Mouse (Mus musculus) erythroblast, embryonic 14.5 days (primary cell): ENCODE data around the gene Rln3. TPM values are rescaled to one million over a fixed set of nuclear protein-coding genes. Genes with fewer than 3 reads are reported as not detected.
A peak's percentile ranks its signal among the peaks of the same experiment; 100 is the strongest.

Source experiments
- H3K27me3 ChIP-seq: 2 replicates; pipeline ENCODE4 v1.6.1; 2012; ENCODE audit warnings: inconsistent platforms; ENCODE audit not compliant: control insufficient read depth
- H3K36me3 ChIP-seq: 2 replicates; pipeline ENCODE4 v1.6.1; 2012; ENCODE audit warnings: mild to moderate bottlenecking, inconsistent platforms; ENCODE audit not compliant: control insufficient read depth
- H3K4me1 ChIP-seq: 2 replicates; pipeline ENCODE4 v1.6.1; 2012; ENCODE audit warnings: inconsistent platforms; ENCODE audit not compliant: control insufficient read depth
- H3K4me3 ChIP-seq: replicated peaks from 2 replicates; pipeline ENCODE3; 2012; ENCODE audit warnings: moderate library complexity, mild to moderate bottlenecking, inconsistent platforms
- H3K9me3 ChIP-seq: 2 replicates; pipeline ENCODE4 v1.6.1; 2012; ENCODE audit warnings: low read length, inconsistent platforms, mixed read lengths; ENCODE audit not compliant: control insufficient read depth
- GATA1 ChIP-seq: IDR thresholded peaks from 2 replicates; pipeline ENCODE4 v1.6.1; 2012; ENCODE audit warnings: low read length, inconsistent platforms, mixed read lengths
- TAL1 ChIP-seq: IDR thresholded peaks from 3 replicates; pipeline ENCODE4 v1.6.1; 2012; ENCODE audit warnings: low read length, inconsistent platforms, mixed read lengths
- polyA plus RNA-seq: library from polyadenylated mRNA; stranded (reverse); fragments of >175 nt; gene quantifications from 2 replicates; pipeline ENCODE4 v1.2.3, GENCODE M21; 2012

The Rln3 gene
- polyA plus RNA-seq, 1 experiment: not detected

DNA sequence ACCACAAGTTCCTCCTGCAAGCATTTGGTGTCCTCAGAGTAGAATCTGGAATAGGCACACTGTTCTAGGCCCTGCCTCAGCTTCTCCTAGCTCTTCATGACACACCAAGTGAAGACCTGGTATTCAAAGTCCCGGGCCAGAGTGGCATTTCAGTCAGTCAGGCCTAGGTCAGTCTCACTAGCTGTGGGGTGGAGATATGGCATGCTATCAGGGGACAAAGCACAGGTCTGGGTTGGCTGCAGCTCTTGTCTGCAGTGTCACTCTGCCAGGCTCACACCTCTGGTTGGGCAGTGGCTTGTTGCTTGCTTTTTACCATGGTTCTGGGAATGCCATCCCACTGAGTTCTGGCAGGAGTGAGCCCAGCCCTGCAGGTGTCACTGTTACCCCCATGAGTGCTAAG is 31.6 kb upstream of the Rln3 start:
- Histone ChIP-seq H3K27me3 (no peaks in the 10 kb centered on the region), H3K9me3 (no peaks in the 10 kb centered on the region), H3K36me3 (peaks cover 56% of the 10 kb centered on the region), H3K4me3 (no peak overlapping the region), H3K4me1 (peaks cover 9% of the 10 kb centered on the region)
- TF ChIP-seq GATA1 (no peak), TAL1 (no peak)

DNA sequence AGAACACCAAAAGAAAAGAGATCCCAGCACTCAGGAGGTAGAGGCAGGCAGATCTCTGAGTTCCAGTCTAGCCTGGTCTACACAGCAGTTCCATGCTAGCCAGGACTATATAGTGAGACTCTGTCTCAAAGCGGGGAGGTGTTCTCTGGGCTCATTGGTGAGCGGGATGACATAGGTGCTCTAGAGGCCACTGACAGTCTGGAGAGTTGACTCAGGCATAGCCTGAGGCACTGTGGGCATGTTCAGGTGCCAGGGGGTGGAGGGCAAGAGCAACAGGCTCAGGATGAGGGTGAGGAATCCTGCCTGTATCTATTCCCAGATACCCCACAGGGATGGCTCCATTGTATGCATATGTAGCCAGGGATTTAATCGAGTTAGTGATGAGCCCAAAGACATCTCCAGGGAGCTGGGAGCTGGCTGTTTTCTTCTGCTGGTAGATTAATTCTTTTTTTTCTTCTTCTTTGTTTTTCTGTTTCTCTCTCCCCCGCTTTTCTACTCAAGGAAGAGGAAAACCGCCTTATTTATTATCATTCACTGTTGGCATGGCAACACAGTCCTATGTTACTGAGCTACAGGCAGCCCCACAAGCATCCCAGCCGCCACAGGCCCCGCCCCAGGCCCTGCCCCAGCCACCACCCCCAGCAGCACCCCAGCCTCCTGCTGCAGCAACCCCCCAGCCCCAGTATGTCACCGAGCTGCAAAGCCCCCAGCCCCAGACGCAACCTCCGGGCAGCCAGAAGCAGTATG is 28.6 kb upstream of the Rln3 start:
- Histone ChIP-seq H3K4me1 (peaks cover 31% of the 10 kb centered on the region), H3K4me3 (no peak overlapping the region), H3K27me3 (no peaks in the 10 kb centered on the region), H3K9me3 (no peaks in the 10 kb centered on the region), H3K36me3 (peaks cover 36% of the 10 kb centered on the region)
- TF ChIP-seq TAL1 (no peak), GATA1 (no peak)

DNA sequence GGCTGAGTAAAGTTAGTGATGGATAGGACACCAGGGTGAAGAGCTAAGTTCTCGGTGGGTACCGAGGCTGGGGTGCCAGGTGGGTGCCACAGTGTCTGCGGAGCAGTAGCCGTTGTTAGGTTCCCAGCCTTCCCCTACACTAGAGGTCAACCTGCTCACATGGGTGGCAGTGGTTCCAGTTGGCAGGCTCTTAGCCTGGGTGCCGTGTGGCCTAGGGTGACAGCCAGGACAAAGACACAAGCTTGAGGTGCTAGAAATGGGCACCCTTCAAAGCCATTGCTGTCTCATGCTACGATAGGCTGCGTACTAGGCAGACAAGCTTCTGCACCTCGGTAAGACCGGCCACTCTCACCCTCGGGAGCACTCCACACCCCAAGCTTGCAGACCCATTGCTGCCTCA is 27.5 kb upstream of the Rln3 start:
- TF ChIP-seq GATA1 (no peak), TAL1 (no peak)
- Histone ChIP-seq H3K27me3 (no peaks in the 10 kb centered on the region), H3K36me3 (peaks cover 33% of the 10 kb centered on the region), H3K4me3 (no peak overlapping the region), H3K9me3 (no peaks in the 10 kb centered on the region), H3K4me1 (peaks cover 42% of the 10 kb centered on the region)

DNA sequence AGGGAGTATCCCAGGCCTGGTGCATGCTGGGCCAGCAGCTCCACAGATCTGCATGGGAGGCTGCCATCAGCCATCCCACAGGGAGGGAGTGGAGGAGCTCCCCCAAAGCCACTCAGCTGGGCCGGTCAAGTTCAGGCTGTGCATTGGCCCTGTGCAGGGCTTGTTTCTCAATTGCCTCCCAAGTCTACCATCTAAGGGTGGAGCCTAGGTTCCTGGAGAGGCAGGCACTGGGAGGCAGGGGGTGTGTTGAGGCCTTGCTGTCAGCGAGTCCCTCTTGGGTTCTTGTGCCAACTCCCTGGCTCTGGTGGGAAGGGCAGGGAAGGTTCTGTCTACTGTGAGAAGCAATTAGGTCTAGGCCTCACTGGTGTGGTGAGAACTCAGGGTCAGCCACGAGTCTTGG is 27.1 kb upstream of the Rln3 start:
- TF ChIP-seq TAL1 (no peak), GATA1 (no peak)
- no peak overlapping the region for H3K4me3 ChIP-seq
- H3K36me3 ChIP-seq: peaks cover 30% of the 10 kb centered on the region
- H3K9me3 ChIP-seq: no peaks in the 10 kb centered on the region
- H3K27me3 ChIP-seq: no peaks in the 10 kb centered on the region
- H3K4me1 ChIP-seq: peaks cover 43% of the 10 kb centered on the region

DNA sequence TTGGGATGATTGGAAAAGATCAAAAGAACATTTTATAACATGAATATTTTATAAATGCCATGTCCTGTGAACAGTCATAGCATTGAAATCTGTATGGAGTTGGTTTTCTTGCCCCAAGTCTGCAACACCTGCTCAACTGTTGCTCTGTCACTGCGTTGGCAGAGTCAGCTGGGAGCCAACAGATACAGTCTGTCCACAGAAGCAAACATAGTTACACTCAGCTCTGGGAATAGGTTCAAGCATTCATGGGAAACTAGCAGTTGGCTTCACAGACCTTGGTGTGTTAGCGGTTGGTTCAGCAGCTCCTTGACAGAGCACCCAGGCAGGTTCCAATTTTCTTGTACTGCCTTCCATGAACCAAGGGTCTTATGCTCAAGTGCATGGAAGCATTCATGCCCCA is 25.9 kb upstream of the Rln3 start:
- peaks cover 21% of the 10 kb centered on the region for H3K36me3 ChIP-seq
- no peak overlapping the region for H3K4me3 ChIP-seq
- peaks cover 46% of the 10 kb centered on the region for H3K4me1 ChIP-seq
- TF ChIP-seq TAL1: no peak
- no peak for TF ChIP-seq GATA1
- H3K27me3 ChIP-seq: no peaks in the 10 kb centered on the region
- H3K9me3 ChIP-seq: no peaks in the 10 kb centered on the region

DNA sequence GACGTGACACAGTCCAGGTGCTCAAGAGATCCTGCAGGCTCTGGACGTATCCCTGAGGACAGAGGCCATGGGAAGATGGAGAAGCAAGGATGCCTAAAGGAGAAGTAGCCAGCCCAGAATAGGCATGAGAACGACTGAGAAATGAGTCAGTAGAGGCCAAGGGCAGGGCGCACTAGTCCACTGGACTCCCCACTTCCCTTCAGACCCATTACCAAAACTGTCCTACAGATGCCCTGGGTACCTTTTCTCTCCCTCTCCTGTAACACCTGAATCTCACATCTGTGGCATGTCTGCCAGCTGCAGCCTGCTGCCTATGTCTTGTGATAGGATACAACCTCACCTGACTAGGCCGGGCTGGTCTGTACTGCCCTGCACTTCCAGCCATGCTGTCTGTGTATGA is 25.4 kb upstream of the Rln3 start:
- no peak overlapping the region for H3K4me3 ChIP-seq
- TF ChIP-seq TAL1 (no peak), GATA1 (no peak)
- H3K27me3 ChIP-seq: no peaks in the 10 kb centered on the region
- peaks cover 50% of the 10 kb centered on the region for H3K4me1 ChIP-seq
- no peaks in the 10 kb centered on the region for H3K9me3 ChIP-seq
- peaks cover 16% of the 10 kb centered on the region for H3K36me3 ChIP-seq

DNA sequence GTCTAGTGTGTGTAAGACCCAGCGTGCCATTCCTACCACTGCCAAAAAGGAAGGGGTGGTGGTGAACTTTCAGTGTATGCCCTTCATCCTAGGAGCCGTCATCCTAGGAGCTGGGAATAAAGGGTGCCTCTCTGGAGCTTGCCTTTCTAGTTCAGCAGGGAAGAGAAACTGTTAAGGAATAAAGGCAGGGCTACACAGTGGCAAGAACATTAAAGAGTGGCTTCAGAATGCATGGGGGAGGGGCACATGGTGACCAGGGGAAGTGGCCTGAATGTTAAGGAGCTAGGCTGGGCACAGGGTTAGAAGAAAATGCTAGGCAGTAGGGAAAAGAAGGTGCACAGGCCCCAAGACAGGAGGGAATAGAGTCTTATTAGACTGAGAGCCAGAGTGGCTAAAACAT is 24.9 kb upstream of the Rln3 start:
- TF ChIP-seq TAL1: no peak
- H3K9me3 ChIP-seq: no peaks in the 10 kb centered on the region
- H3K36me3 ChIP-seq: peaks cover 12% of the 10 kb centered on the region
- no peak overlapping the region for H3K4me3 ChIP-seq
- peaks cover 53% of the 10 kb centered on the region for H3K4me1 ChIP-seq
- no peaks in the 10 kb centered on the region for H3K27me3 ChIP-seq

DNA sequence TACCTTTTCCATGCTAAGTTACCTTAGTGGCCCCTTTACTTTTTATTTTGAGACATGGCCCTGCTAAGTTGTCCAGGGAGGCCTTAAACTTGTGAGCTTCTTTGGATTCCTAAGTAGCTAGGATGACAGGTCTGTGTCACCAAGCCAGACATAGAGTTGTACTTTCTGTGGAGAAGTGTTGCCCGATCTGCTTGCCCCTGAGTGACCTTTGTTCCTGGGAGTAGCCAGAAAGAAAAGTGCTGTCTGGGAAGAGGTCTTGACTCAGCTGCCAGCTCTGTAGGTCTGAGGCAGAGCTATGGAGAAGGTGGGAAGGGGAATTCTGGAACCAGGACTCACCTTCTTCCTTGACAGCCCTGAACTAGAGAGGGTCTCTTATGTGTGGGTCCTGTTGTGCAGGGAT is 24.4 kb upstream of the Rln3 start:
- no peak overlapping the region for H3K4me3 ChIP-seq
- TF ChIP-seq TAL1 (no peak), GATA1 (no peak)
- H3K4me1 ChIP-seq: peaks cover 53% of the 10 kb centered on the region

DNA sequence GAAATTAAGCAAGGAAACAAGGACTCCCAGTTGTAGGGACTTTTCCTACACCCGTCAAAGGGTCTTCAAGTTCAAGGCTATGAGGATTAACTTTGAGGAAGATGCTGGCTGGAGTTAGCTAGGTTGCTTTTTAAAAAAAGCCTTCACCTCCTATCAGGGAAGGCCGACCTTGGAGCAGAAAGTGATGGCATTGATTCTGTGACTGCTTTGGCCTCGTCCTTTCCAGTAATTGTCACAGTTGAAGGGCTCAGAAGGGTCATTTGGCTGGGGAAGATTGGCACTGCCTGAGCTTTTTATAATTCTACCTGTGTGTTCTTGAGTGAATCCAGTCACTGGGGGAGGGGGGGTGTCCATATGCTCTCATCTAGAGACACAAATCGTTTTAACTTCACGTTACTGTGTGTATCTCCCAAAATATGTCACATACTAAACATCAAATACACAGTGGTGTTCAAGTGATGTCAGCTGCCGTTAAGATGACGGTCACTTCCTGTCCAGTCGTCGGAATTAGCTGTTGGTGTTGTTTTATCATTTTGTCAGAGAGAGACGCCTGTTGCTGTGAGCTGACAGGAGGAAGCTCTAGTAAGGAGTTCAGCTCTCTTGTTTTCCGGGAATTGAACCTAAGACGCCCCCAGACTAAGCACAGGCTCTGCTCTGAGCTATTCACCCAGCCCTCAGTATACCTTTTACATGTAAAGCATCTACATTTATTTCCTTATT is 23.7 kb upstream of the Rln3 start:
- Histone ChIP-seq H3K4me3 (peak overlapping the region; percentile 91), H3K4me1 (peaks cover 55% of the 10 kb centered on the region)

More for the DNA sequence above, 24.4 kb upstream of the Rln3 start:
- H3K27me3 ChIP-seq: no peaks in the 10 kb centered on the region
- peaks cover 8% of the 10 kb centered on the region for H3K36me3 ChIP-seq
- H3K9me3 ChIP-seq: no peaks in the 10 kb centered on the region

More for the DNA sequence above, 23.7 kb upstream of the Rln3 start:
- Histone ChIP-seq H3K27me3 (no peaks in the 10 kb centered on the region), H3K36me3 (peaks cover 4% of the 10 kb centered on the region; the same call in 1 of the 2 replicates), H3K9me3 (no peaks in the 10 kb centered on the region)
- TF ChIP-seq TAL1 (no peak), GATA1 (no peak)
